Mouse (Mus musculus) CD4-positive, CD25-positive, alpha-beta regulatory T cell, adult 2 months (primary cell): ENCODE data around the gene Naga.
A peak's percentile ranks its signal among the peaks of the same experiment; 100 is the strongest.
"Not testable (repeated sequence)": the region's sequence is repeated elsewhere in the genome, so short reads cannot be mapped to it uniquely, and the experiment has no call there.

Experiments used
- DNase-seq: peaks from one replicate; pipeline ENCODE4 v3.0.0-alpha.2; 2012; ENCODE audit warnings: low read depth, low spot score

Naga gene

DNA sequence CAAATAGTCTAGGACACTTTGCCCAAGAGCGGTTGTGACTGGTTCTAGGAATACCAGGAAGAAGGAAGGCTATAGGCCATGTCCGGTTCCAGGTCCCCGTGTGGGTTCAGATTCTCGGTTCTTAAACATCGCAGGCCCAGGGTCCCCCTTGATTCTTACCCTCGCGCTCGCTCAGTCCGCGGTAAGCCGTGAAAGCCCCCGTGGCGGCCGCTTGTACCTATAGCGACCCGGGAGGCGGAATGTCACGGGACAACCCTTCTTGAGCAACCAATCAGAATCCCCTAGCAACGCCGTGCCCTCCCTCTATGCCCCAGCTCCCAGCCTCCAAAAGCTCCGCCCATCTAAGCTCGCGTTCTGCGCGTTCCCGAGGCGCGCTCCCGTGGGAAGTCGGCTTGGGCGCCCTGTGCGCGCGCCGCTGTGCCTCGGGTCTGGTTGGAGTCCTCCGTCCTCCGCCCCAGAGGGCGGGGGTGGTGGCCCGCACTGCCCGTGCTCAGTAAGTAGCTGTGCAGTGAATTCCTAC lies at the start of gene Naga, which contains the start of the genes Pheta2 and Smdt1:
Naga (minus strand) TSS at position 333 of the 520 bp plus-strand sequence.
Pheta2 (plus strand) TSS at position 350 of the 520 bp plus-strand sequence.
Smdt1 (plus strand) TSS at position 367 of the 520 bp plus-strand sequence.
- DNase-seq, result peak; percentile 97

DNA sequence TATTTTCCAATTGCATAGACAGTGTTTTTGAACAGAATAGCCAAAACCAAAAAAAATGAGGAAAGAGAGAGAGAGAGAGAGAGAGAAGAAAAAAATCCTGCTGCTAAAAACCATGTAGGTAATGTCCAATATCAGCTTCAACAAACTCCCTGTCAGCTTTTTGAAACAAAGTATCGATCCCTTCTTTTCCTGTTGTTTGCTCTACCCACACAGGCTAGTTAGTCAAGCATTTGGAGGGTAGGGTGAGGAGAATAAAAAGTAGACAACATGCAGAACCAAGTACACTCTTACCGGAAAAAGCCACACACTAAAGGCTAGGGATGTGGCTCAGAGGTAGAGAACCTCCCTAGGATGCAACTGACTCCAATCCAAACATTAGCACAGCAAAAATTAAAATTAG lies 47.0 kb upstream of the Naga start:
- no peak for DNase-seq

DNA sequence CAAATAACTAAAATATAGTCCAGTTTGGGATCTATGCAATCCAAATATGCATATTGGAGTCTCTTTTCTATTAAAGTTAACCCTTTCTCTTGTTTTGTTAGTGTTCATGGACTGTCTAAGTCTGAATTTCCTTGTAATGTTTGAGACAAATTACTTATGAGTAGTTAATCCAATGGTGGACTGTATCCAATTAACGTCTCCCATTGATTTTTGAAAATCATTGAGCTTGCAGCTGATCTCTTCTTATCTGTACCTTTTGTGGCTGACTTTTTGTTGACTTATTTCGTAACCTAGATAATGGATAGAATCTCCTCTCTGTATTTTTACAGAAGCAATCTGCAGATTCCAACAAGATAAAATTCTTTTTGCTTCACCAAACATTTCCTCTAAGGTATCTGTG lies 43.7 kb upstream of the Naga start:
- no peak for DNase-seq

GRCm38 (mm10) chr15:82380714-82381062 lies 42.0 kb upstream of the Naga start:
- no peak for DNase-seq

DNA sequence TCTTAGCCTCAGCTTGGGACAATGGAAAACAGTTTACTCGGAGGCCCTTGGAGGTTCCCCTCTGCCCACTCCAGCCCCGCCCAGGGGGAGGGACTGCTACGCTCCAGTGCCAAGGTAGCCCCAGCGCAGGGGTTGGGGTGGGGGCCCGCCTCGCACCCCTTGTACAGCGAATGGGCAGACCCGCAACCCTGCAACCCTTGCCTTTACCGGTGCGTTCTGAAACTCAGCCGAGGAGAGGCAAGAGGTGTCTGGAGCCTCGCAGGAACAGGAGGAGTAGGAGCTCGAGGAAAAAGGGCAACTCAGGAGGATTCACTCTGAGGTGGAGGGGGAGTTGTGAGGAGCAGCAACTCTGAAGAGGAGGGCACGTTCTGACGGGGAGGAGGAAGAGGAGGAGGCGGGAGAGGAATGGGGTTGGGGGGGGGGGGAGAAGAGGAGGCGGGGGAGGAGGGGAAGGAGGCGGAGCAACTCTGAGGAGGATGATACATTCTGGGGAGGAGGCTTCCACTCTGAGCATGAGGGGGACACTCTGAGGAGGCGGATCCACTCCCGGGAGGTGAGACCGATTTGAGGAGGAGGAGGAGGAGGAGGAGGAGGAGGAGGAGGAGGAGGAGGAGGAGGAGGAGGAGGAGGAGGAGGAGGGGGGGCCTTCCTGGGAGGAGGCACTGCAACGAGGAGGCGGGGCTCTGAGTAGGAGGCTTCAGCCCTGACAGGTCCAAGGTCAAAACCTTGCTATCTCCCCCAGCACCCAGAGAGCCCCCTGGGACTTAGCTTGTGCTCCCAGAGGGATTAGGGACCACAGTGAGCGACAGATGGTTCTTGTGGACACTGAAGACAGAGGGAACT lies 41.4 kb upstream of the Naga start, which contains the start of gene Cyp2d22:
Cyp2d22 (minus strand) TSS at position 390 of the 843 bp plus-strand sequence.
- DNase-seq, result peak; percentile 69

DNA sequence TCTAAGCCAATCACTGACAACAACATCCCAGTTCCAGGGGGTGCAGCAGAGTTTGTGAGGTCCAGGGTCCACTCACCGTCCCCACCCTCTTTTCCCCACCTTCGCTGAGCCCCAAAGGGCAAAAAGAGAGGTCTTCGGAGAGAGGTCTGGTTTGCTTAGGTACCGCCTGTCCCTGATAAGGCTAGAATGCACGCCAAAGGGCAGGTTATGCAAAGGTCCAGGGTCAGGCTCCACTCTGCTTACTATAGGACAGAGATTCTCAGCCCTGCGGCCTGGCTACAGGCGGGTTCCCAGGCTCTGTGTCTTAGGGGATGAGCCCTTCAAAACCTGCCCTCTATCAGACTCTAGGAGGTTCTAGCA lies 40.8 kb upstream of the Naga start:
- no peak for DNase-seq

DNA sequence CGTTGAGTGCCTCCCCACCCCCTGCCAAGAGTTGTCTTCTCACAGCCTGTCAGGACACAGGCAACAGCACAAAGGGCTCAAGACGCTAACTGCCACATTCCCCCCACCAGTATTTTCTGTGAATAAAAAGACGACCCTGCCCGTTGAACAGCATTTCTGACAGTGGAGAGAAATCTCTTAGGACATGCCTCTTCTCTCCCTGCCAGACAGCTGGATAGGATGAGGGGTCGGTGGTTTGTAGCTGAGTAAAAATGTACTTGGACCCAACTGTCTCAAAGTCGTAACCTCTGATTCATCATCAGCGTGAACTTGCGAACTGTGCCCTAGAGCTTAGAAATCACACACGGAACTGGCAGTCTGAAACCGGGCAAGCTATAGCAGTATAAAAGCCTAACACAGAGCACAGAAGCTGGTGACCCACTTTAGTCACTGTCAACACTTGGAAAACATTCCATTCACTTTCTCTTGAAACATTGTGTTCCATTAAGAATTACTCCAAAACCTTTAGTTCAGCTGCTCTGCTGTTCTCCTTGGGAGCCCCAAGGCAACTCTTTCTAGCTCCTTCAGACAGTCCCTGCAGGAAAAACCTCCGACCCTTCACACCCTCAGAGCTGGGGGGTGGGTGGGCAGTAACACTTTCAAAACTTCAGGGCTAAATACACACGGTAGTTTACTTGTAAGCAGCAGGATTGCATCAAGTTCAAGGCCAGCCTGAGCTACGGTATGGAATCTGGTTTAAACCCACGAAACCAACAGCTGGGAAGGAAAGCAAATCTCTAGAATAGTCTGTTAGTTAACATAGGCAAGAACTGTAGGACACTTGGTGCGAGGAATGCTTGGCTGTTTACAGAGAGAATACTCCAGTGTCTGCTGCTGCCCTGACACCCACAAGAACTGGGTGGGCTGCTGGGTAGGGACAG lies 39.8 kb upstream of the Naga start:
- no peak for DNase-seq

- no peak for DNase-seq
These were observed 39.0 kb upstream of the Naga start for GRCm38 (mm10) chr15:82377701-82378100.

GRCm38 (mm10) chr15:82376393-82377138 lies 37.8 kb upstream of the Naga start:
- no peak for DNase-seq

- no peak for DNase-seq
These were observed 37.1 kb upstream of the Naga start for GRCm38 (mm10) chr15:82375855-82376254.

- no peak for DNase-seq
These were observed 35.7 kb upstream of the Naga start for GRCm38 (mm10) chr15:82374437-82374836.

GRCm38 (mm10) chr15:82372991-82373390 lies 34.3 kb upstream of the Naga start:
- no peak for DNase-seq

DNA sequence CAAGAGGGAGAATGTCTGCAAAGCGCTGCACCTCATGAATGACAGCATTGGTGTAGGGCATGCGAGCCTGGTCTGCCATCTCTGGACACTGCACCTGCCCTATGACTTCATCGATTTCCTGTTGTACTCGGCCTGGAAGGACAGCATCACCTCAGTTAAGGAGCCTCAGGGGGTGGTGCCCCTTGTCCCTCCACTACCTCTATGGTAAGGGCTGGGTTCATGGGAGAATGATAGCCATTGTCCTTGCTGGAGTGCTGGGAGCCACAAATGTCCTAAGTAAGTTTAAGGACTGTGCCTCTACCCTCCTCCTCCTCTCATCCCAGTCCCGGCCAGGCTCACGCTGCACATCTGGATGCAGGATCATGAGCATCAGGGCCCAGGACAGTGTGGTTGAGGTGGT lies 33.7 kb upstream of the Naga start:
- DNase-seq, result no peak

GRCm38 (mm10) chr15:82368851-82369250 lies 30.1 kb upstream of the Naga start:
- DNase-seq, result no peak

- DNase-seq, result no peak
These were observed 29.4 kb upstream of the Naga start for GRCm38 (mm10) chr15:82368146-82368545.

DNA sequence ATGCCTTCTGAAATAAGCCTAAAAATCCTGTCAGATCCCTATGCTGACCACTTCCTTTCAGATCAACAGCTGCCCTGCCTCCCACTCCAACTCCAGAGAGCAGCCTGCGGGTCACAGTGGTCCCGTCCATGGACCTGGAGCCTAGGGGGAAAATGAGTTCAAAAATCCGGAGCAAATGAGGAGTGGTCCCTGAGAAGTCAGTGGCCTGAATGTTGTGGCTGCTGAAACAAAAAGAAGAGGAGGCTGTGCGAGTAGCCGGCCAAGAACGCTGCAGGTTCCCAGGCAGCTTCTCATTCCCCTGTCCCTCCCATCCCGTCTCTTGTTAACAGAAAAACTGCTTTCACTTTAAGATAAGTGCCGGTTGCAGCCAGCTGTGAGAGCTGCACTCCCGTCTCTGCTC lies 25.8 kb upstream of the Naga start:
- DNase-seq, result not testable (repeated sequence)

DNA sequence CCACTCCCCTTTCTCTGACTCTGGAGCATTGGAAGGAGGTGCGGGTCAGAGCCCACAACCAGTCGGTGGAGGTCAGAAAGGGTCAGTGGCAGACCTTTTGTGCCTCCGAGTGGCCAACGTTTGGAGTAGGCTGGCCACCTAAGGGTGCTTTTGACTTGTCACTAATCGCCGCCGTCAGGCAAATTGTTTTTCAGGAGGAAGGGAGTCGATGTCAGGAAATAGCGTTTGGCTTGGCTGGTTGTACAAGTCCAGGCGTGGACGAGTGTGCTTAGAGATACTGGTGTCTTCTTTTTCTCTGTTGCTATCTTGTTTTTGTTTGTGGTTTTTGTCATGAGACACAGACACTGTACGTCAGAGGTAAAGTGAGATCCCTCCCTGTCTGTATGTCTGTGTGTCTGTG lies 25.1 kb upstream of the Naga start:
- not testable (repeated sequence) for DNase-seq

DNA sequence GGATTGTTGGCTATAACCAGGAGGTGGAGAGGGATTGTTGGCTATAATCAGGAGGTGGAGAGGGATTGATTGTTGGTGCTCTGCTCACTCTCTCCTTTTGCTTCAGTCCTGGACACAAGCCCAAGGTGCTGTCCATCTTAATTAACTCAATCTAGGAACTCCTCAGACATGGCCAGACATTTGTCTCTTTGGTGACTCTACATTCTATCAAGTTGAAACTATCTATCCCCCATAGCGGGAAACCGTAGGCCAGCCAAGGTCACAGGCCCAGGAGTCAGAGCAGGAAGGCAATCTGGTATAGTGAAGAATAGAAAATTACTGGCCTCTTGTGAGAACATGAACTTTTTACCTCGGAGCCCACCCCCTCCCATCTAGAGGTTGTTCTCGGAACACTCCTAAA lies 23.5 kb upstream of the Naga start:
- no peak for DNase-seq

DNA sequence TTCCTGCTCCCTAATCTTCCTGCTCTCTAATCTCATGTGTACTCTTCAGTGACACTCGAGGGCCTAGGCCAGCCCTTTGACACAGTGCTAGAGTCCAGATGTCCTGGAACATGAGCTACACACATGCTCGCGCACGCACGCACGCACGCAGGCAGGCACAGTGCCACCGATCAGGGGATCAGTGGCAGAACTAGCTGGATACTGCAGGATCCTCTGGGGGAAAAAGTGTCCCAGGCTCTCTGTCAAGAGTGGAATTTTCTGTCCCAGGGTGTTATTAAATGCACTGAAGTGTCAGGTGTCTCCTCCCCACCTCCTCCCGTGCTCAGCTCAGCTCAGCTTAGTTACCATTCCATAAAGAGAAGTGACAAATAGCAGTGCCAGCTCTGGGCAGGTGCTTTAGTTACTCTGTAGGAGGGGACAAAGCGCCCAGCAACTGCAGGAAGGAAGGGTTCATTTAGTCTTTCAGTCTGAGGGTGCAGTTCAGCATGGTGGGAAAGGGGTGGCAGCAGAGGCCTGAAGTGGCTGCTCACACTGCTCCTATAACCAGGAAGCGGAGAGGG lies 22.8 kb upstream of the Naga start:
- DNase-seq, result peak; percentile 43

DNA sequence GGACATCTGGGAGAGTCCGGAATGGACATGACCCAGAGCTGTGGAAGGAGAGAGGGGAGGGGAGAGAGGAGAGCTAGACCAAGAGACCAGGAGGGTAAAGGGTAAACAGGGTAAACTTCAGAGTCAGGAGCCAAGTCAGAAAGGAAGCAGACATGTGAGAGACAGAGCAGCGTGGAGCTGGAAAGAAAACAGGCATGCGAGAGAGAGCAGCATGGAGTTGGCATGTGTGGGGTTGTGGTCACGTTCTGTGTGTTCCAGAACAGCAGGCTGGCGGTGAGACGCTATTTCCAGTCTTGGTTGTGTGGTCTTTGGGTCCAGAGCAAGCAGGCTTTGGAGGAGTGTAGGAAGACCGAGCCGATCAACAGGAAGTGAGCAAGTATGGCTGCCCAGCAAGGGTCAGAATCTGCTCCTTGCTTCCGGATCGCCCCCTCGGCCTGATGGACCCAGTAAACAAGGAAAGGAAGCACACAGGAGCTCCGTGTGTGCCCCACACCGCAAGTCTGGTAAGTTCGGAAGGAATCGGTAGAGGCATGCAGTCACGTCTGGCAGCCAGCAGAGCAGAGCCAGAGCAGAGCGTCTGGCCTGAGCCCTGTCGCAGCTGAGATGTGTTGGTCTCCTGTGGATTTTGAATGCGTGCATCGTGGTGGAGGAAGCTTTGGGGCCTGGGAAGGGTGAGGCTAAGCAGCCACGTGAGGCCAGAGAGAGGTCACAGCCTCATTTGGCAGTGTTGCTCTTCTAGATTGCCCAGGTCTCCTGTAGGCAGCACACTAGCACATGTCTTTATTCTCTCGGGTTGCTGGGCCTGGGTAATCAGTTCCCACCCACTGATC lies 19.9 kb upstream of the Naga start:
- no peak for DNase-seq
